Mouse (Mus musculus): ENCODE data around the gene Rpl11.
"Not testable (repeated sequence)": the region's sequence is repeated elsewhere in the genome, so short reads cannot be mapped to it uniquely, and the experiment has no call there.

Gene Rpl11

DNA sequence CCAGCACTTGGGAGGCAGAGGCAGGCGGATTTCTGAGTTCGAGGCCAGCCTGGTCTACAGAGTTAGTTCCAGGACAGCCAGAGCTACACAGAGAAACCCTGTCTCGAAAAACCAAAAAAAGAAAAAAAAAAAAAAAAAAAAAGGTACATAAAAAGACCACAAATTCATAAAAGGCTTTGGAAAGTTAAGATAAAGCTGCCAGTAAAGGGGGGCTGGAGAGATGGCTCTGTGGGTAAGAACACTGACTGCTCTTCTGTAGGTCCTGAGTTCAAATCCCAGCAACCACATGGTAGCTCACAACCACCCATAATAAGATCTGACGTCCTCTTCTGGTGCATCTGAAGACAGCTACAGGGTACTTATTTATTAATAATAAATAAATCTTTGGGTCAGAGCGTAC lies 73.0 kb downstream of the Rpl11 start:
- DNase-seq (ENCODE audit: low read depth, low spot score): not testable (repeated sequence)
